Mouse (Mus musculus) heart, postnatal 10 days (tissue): ENCODE measurements around the gene Ndufs2. TPM values are rescaled to one million over a fixed set of nuclear protein-coding genes. Genes with fewer than 3 reads are reported as not detected.

Source experiments
- DNase-seq, 2 experiments: peaks; one replicate each; pipeline ENCODE4 v3.0.0; 2021
- intact Hi-C: fragments of 180-260 bp; cut with DNase I; formaldehyde crosslinking; loops from one replicate; pipeline ENCODE4 v1.15.1; 2025
- total RNA-seq, 2 experiments: library from RNA; stranded (reverse); gene quantifications; 2 replicates each; pipeline ENCODE4 v1.2.3; 2021

Ndufs2 gene
- total RNA-seq, 2 experiments from 2014 or later = 1,054 to 1,076 TPM

DNA sequence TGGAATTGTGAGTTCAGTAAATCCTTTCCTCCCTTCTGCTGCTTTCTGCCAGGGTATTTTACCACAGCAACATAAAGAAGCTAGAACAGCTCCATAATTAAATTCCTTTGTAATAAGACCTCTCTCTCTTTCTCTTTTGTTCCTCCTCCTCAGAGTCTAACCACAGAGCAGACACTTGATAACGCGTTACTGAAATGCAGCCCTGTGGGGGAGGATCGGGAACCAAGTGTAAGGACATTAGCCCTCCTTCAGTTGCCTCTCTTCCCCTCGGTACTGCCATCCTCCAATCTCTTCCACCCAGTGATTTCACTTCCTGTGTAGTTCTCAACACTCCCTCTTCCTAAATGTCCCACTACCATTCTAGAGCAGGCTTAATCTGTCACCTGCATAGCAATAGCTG, 41.8 kb downstream of the Ndufs2 start:
- intact Hi-C loops = no loop called here
- DNase-seq = no peak

GRCm38 (mm10) chr1:171205704-171206493, 45.3 kb downstream of the Ndufs2 start:
- intact Hi-C loops = no loop called here
- no peak for DNase-seq

DNA sequence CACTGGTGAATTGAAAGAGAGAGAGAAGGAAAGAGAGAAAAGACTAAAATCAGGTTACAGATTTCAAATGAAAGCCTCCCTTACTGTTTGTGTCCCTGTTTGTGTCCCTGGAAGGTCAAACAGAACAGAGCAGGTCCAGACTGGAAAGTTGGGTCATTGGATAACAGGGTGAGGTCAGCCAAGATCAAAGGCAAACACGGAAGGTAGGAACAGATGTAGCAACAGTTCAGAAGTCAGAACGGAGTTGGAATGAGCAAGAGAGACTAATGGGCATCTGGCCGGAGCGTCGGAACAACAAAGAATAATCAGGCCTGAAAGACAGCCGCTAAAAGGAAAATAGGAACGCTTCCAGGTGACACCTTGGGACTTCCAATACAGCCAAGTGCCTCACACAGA, 46.9 kb downstream of the Ndufs2 start:
- DNase-seq = no peak
- intact Hi-C loops = no loop called here

DNA sequence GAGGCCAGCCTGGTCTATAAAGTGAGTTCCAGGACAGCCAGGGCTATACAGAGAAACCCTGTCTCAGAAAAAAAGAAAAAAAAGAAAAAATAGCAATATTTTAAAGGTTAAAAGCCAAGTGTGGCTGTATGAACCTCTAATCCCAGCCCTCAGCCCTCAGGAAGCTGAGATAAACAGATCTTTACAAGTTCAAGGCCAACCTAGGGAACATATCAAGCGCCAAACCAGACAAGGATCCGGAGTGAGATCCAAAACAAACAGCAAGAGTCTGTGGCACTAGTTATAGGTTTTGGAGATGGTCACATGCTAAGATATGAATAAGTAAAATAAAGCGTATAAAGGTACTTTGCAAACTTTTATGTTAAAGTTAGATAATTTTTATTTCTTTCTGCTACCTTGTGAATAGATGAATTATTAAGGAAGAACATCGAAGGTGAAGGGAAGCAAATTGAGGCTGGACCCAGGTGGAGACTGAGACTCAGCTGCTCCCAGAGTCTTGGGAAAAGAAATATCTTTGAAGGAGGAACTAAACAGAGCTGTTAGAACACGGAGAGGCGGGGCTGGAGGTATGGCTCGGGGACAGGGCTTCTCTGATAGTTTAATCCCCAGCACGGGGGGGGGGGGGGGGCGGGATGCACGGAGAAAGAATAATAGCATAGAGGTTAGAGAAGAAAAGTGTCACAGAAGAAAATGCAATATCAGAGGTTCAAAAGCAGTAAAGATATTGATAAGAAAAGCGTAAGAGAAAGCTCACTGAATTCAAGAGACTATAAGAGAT, 47.5 kb downstream of the Ndufs2 start:
- intact Hi-C loops = no loop called here
- DNase-seq = no peak

- DNase-seq = no peak
- intact Hi-C loops = no loop called here
These were observed 50.4 kb downstream of the Ndufs2 start for GRCm38 (mm10) chr1:171200769-171201168.

GRCm38 (mm10) chr1:171199532-171199931, 51.7 kb downstream of the Ndufs2 start:
- intact Hi-C loops = no loop called here
- DNase-seq = no peak

DNA sequence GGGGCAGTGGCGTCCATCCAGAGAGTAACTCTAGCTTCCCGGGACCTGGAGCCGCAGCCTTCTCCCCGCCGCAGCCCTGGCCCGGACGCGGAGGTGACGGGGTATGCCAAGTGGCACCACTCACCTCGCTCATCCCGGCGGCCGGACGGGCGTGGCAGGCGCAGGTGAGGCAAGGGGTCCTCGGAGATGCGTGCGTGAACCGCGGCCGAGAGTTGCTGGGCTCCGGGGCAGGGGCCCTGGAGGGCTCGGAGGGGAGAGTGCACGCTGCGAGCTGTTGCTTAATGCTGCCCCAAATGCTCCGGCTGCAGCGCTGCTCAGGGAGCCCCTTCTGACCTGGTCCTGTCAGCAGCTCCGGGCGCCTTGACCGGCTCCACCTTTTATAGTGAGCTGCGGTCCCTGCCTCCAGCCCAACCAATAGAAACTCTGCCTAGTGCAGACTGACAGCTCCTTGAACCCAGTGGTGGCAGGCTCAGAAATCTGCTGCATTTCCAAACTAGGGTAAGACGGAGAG, 55.2 kb downstream of the Ndufs2 start, which contains the start of gene Pcp4l1:
Pcp4l1 (minus strand) TSS at position 382 of the 511 bp plus-strand sequence.
- intact Hi-C loops = no loop called here
- peak; percentile 85 to 88 for DNase-seq

- intact Hi-C loops = no loop called here
- no peak for DNase-seq
These were observed 56.0 kb downstream of the Ndufs2 start for GRCm38 (mm10) chr1:171195046-171195822.

DNA sequence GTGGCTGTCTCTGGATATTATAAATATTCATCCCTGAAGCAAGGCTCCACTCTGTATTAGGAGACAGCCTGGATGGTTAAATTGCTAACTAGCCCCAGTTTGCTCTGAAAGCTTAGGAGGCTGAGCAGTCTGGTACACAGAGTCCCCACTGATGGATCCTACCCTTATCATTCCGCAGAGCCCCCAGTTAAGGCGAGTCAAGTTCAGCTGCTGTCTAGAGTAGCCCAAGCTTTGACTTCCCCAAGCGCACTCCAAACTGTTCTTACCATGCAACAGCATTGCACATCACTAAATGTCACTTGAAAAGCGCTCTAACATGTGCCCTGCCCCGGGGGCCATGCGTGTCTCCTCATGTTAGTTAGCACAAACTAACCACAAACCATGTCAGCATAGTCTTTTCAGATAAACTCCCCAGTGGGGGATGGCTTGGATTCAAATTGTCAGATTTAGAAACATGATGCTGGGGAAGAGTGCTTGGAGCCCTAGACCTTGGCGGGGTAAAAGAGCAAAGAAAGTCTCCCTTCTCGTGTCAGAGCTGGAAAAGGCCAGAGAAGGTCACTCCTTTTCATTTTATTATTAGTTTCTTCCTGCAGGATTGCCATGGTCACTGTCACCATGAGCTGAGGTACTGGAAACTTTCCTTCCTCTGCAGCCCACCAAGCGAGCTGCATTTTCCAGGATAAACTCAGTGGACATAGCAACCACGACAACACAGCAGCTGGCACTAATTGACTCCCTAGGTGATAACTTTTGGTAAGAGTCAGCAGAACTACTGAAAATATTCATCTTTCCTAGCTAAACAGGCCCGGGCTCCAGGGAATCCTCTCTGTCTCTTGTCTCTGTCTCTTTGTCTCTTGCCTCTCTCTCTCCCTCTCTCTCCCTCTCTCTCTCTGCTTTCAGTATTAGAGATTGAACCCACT, 57.0 kb downstream of the Ndufs2 start:
- DNase-seq = no peak
- intact Hi-C loops = loop anchor here (2.0 kb wide), 1 partner anchor 27 kb away; no protein-coding TSS in a partner anchor

- DNase-seq = peak; percentile 29 to 49
- intact Hi-C loops = loop anchor here (2.0 kb wide), 1 partner anchor 28 kb away; no protein-coding TSS in a partner anchor
These were observed 57.9 kb downstream of the Ndufs2 start for GRCm38 (mm10) chr1:171193093-171193840.

DNA sequence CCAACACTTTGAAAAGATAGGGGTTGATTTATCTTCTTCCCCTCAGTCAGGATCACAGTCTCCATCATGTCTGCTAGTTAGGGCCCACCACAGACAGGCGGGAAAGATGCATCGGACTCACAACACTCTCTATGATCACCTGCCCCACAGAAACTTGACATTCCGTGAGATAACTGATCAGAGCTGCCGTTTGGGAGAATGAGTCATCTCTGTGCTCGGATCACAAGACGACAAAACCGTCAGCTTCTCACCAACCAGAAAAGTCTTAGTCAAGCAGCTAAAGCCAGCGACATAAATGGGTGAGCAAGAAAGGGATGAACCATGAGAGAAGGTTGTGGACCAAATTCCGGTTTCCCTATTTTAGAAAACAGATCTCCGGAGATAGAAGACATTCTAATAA, 58.9 kb downstream of the Ndufs2 start:
- intact Hi-C loops = loop anchor here (2.0 kb wide), 1 partner anchor 29 kb away; no protein-coding TSS in a partner anchor
- DNase-seq = no peak

DNA sequence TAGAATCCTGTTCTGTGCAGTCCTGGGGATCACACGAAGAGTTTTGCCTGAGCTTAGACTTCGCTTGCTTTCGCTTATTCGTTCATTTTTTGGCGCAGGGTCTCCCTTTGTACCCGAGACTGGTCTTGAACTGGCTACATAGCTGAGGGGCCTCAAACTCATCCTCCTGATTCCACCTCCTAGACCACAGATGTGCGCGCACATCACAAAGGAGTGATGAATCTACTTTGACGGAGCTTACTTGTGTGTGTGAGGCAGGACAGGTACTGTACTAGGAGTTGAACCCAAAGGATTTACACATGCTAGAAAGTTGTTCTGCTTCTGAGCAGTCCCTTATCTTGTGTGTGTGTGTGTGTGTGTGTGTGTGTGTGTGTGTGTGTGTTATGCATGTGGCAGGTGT, 60.4 kb downstream of the Ndufs2 start:
- intact Hi-C loops = no loop called here
- DNase-seq = no peak

GRCm38 (mm10) chr1:171189476-171190114, 61.6 kb downstream of the Ndufs2 start:
- intact Hi-C loops = no loop called here
- DNase-seq = peak; percentile 50 to 66

DNA sequence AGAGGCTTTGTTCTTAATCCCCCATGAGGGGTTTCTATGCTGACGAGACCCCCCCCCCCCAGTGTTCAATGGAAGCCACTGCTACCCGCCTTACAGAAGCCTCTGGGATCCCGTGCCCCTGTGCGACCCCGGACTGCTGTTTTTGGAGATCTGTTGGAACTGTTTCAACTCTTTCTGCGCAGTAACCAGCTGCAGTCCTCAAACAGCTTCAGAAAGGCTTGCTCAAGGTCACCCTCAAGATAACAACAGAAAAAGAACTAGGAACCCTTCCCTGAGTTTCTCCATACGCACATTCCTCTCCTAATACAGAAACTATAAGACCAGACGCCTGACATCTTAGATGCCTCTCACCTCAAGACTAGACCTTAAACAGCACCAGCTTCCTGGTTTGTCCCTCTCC, 62.1 kb downstream of the Ndufs2 start:
- peak; percentile 56 to 57 for DNase-seq

DNA sequence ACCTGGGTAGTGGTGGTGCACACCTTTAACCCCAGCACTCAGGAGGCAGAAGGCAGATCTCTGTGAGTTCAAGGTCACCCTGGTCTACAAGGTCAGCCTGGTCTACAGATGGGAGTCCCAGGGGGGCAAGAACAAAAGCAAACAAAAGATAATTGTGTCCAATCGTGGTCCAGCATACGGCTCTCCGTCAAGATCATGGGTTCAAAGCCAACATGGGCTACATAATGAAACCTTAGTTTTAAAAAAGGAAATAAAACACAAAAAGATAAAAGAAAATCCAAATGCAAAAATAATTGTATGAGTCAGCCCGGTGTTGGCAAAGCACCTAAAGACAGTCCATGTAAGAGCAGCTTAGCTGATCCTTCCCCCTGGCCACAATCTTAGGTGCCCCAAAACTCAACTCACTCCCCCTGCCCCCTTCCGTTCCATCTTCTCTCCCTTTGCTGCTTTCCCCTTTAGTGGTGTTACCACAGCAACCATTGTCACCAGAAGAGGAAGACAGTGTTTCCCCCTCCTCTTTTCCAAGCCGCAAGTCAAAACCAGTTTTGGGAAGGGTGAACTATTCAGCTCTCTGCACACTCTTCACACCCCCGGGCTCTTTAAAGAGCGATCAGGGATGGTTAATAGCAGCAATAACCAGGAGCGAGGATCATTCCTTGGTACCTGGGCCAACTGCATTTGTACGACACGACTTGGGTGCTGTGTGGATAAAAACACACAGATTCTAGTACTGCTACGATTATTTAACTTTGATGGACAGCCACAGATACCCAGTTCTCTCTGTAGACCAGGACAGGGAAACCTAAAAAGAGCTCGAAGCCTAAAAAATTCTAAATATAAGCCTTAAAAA, 63.1 kb downstream of the Ndufs2 start:
- intact Hi-C loops = no loop called here

More for the DNA sequence above, 62.1 kb downstream of the Ndufs2 start:
- intact Hi-C loops = no loop called here

GRCm38 (mm10) chr1:171185655-171186054, 65.5 kb downstream of the Ndufs2 start:
- intact Hi-C loops = no loop called here

More for the DNA sequence above, 63.1 kb downstream of the Ndufs2 start:
- DNase-seq = no peak

More at GRCm38 (mm10) chr1:171185655-171186054, 65.5 kb downstream of the Ndufs2 start:
- no peak for DNase-seq
